Mouse (Mus musculus): ENCODE data around the gene Sipa1l3.

Gene Sipa1l3

DNA sequence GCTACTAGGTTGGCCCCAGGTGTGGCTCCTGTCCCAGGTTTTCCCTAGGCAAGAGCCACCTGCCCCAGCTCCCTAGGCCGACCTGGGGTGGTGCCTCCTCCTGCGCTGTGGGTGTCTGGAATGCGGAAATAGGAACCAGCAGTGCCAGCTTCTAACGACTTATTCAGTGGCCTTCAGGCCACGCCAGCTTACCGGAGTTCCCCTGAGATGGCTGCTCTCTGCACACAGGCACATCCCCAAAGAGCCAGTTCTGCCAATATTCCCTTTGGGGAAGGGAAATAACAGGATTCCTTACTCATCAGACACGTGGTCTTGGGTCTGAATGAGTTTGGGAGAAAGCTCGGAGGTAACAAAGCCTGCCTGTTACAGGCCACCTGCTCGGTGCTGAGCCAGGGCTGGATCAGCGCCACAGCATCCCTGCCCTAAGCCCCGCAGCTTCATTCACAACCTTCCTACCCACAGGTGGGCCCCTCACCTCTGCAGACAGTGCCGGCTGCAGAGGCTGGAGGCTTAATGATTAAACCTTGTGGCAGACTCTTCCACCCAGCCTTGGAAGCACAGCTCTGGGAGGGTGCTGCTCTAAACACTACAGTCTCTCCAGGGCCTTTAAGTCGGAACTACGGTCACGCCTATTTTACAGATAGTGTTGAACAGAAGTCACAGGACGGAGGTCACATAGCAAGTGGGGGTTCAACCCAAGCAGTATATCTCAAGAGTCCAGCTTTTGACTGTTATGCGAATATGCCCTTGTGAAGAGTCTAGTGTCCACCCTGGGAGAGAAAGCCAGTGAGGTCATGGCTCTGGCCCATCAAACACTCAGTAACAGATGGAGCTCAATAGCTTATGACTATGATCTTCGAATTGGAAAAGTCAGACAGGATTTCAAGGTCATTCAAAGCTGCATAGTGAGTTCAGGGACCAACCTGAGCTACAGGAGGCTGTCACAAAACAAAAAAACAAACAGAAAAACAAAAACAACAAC, 12.8 kb downstream of the Sipa1l3 start:
- DNase-seq (ENCODE audit: low spot score in 2 of 2), result no peak

DNA sequence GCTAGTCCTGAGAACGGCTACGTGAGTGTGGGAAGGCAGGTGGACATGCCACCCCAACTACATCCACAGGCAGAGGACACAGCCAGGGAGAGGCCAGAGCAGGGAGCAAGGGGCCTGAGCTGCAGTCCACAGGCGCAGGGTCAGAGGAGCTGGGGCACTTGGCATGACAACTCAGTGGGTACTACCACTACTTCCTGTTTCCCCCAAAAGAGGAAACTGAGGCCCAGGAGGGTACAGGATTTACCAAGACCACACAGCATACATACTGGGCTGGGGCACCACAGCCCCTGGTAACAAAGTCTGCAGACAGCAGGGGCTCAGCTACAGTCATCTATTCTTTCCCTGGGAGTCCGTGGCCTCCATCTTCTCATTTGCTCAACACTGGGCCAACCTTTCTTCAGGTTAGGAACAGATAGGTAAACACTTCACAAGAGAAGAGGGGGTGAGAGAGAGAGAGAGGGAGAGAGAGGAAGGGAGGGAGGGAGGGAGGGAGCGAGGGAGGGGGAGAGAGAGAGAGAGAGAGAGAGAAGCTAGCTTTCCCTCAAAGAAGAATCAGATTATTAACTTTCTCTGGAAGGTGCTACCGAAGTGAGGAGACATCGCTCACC, 13.7 kb downstream of the Sipa1l3 start:
- DNase-seq (ENCODE audit: low spot score in 2 of 2), result no peak

DNA sequence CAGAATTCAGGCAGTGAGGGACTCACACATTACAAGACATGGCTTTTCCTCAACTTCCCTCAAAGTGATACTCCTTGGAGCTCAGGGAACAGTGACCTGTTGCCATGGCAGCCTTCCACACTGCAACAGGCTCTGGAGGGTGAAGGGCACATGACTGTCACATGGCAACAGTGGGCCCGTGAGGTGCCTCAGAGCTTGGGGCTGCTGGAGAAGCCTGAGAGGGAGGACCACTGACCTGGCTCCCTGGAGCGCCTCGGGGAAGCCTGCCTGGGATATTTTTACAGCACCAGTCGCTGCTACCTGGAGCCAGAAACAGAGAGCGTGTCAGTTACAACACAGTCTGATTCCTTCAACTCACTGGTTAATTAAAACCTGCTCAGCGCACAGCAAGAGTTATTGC, 14.8 kb downstream of the Sipa1l3 start:
- no peak for DNase-seq (ENCODE audit: low spot score in 2 of 2)

DNA sequence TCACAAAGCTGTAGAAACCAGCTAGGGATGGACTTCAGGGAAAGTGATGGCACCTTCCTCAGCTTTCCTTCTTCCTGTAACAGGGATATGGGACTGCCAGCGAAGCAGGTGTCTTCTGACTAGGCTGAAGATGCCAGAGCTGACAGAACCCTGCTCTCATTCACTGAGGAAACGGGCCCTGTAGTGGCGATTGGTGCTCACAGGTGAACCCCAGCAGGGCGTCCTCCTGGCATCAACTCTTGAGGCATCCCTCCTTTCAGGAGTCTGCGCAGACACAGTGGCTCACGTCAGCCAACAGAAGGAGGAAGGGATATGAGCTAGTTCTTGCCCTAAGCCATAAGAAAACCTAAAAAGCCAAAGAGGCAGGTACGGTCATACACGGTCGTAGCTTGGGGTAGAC, 17.2 kb downstream of the Sipa1l3 start:
- DNase-seq (ENCODE audit: low spot score in 2 of 2), result no peak

DNA sequence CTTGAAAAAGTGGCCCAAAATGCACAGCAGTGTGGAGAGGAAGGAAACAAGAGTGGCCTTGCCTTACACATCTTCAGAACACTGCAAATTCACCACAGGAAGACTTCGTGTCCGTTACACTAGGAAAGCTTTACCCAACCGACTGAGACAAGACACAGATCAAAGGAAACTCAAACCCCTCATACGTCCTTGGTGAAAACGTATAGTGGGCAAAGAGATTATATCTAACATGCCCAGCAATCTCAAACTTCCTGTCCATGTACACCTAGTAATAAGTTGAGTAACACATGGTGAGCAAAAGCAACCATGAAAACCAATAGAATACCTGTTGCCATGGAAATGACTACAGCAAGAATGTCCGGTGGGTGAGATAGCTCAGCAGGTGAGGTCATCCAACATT, 19.4 kb downstream of the Sipa1l3 start:
- no peak for DNase-seq (ENCODE audit: low spot score in 2 of 2)

DNA sequence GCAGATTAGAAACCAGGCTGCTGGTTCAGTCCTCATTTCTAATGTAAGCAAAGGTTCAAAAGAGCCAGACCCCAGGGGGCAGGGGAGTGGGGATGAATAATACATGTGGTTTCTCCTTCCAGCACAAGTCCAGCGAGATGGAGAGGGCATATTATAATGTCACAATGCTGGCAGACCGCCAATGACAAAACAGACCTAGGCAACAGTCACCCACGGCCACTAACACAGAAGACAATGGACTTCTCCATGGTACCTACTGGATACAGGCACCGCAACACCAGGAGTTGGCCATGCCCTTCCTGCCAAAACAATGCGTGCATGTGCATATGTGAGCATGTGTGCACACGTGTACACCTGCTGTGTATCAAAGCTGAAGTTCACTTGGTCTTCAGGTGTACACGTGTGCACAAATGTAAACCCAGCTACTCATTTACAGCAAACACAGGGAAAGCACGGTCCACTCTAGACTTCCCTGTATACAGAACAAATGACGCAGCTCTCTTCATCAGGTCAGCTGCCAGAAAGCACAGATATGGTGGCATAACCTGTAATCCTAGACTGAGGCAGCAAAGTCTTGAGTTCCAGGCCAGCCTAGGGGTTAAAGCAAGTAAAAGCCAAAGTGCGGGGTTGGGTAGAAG, 21.4 kb downstream of the Sipa1l3 start:
- DNase-seq (ENCODE audit: low spot score in 2 of 2), result no peak

DNA sequence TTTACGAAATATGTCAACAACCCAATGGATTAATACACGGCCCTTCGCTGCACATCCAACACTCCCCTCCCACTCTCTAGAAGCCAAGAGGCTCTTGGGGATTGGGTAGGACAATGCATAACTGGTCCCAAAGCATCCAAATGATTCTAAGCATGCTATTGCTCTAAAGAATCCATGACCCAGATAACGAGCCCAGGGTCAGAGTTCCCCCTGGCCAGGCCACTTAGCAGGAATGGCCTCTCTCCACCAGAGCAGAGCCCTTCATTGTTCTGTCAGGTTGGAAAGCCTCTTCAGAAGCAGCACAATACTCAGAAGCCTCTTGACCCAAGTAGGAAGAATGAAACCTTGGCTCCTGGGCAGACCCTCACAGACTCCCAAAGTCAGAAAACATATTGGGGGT, 22.1 kb downstream of the Sipa1l3 start:
- DNase-seq (ENCODE audit: low spot score in 2 of 2), result no peak

DNA sequence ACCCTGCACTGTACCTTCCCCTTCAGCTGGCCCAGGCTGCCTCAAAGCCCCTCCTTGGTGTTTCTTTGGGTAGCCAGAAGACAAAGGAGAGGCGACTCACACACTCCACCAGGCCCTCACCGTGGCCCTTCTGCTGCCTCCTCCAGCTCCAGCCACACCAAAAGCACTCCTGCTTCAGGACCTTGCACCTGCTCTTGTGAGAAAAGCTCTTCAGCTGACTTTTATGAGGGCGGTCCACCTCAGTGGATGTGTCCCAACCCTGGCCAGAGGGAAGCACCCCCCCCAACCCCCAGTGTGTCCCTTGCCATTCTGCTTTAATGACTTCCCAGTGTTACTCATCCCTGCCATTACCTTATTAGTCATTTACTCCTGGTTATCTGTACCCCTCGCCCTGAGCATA, 22.6 kb downstream of the Sipa1l3 start:
- no peak for DNase-seq (ENCODE audit: low spot score in 2 of 2)

DNA sequence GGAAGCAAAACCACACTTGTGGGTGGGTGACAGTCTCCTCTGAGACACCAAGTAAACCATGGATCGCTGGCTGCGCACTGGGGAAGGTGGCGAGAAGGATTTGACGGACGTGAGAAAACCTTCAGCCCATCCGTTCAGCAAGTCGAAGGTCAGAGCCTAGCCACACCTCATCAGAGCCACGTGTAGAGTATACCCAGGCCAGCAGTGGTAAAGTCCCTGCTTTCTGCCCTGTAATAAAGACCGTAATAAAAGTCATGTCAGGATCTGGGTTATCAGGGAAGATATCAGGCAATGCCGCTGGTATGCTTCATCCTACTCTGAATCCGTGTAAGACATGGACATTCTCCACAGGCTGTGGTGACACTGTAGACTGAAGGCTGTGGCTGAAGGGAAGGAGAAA, 23.6 kb downstream of the Sipa1l3 start:
- no peak for DNase-seq (ENCODE audit: low spot score in 2 of 2)

DNA sequence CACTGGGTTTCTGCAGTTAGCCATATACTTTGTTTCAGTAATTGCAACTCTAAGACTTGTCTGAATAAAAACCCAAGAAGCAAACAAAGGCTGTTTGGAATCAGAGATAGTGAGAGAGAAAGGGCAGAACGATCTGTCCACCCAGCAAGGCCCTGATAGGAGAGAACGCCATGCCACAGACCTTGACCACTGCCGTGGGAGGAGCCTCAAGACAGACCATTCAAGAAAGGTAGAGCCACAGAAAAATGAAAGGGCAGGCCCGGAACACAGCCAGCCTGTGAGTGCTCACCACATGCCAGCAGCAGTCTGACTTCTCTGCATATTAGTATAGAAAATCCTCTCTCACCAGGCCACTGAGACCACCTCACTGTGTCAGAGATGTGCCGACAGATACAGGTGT, 24.4 kb downstream of the Sipa1l3 start:
- DNase-seq (ENCODE audit: low spot score in 2 of 2), result no peak

DNA sequence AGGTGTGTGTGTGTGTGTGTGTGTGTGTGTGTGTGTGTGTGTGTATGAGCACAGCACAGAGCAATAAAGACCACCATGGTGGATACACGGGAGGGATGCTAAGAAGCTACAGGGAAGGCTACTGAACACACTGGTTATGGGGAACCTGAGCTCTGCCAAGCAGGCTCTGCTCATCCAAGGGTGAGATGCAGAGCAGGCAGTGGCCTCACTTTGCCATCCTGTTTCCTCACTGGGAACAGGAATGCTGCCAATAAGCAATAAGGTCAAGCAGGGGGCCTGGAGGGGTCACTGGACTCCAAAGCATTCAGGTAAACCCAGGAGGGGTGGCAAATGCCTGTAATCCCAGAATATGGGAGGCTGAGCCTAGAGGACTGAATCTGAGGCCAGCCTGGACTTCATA, 25.4 kb downstream of the Sipa1l3 start:
- no peak for DNase-seq (ENCODE audit: low spot score in 2 of 2)

DNA sequence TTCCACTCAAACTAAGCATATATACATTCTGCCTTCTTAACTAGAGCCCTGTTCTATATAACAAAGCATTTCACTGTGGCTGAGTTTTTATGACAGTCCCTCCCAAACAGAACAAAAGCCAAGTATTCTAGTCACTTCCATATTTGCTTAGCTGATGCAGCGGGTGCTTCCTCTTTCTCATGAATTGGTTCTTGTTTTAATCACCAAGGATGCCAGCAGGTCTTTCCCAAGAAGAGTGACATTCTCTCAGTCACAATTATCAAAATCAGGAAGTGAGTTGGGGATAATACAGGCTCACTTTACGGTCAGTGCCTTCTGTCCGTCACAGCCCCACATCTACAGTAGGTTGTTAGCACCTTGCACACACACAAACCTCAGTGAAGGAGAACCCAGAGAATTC, 26.6 kb downstream of the Sipa1l3 start:
- DNase-seq (ENCODE audit: low spot score in 2 of 2), result no peak

DNA sequence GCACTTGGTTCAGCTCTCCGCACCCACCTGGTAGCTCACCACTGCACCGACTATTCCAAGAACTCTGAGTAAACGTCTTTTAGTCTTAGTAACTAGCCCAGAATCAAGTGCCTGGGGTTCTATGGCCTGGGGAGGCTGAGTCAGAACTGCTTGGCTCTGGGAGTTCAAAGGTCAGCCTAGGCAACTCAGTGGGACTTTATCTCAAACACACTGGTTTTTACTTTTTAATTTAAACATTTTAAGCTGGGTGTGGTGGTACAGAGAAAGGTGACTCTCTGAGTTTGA, 27.0 kb downstream of the Sipa1l3 start:
- no peak for DNase-seq (ENCODE audit: low spot score in 2 of 2)

DNA sequence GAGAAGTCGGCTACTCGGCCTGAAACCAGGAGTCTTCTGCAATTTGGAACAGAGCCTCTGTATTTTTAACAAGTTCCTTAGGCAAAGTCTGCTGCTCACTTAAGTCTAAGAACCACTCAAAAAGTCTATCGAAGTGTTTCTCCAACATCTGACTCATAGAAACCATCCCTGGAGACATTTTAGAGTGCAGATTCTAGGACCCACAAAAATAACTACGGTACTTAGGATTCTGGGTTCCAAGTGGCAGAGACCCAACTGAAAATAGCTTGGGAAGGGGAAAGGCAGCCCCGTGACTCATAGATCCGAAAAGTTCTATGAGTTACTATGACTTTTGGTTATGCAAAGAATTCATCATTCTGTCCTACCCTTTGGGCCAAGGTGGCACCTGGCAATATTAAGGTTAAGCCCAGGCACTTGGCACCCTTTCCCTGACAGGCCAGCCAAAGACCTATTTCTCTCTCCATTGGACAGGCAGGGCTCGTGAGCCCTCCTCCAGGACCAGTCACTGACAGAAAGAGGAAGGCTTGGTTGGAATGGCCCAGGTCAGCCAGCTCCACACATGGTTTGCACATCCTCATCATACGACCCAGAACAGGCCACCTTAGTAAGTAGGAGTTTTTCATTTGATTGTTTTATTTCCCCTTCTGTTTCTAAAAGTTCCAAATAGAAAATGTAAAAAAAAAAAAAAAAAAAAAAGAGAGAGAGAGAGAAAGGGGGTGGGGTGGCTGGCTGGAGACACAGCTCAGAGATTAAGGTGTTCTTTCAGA, 27.6 kb downstream of the Sipa1l3 start:
- DNase-seq (ENCODE audit: low spot score in 2 of 2), result no peak

DNA sequence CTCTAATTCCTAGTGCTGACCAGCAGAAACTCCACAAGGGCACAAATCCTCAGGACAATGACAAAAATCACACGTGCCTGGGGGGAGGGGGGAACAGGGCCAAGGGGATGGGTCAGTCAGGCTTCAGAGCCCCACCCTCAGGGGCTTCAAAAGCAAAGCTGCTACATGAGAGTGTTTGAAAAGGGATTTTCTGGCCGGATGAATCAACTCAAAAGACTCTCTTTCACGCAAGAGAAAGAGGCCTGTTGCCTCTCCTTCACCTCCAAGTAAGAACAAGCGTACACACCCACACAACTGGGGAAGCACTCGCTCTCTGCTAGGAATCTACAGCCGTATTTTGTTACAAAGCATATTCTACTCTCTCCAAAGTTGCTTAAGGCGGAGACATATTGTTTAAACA, 28.6 kb downstream of the Sipa1l3 start:
- DNase-seq (ENCODE audit: low spot score in 2 of 2), result no peak

DNA sequence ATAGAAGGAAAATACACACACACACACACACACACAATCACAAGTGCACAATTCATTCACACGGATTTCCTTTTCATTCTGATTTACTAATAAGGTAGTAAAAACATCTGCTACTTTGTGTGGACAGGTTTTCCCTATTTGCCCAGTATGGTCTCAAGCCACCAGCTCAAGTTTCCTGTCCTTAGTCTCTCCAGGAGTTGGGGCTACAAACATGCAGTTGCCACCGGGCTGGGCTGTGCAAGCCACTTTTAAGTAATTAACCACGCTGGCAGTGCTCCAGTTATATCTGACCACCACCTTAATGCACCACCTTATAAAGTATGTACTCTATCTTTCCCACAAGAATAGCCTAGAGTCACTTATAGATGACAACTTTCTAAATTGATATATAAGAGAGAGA, 29.1 kb downstream of the Sipa1l3 start:
- DNase-seq (ENCODE audit: low spot score in 2 of 2), result no peak

DNA sequence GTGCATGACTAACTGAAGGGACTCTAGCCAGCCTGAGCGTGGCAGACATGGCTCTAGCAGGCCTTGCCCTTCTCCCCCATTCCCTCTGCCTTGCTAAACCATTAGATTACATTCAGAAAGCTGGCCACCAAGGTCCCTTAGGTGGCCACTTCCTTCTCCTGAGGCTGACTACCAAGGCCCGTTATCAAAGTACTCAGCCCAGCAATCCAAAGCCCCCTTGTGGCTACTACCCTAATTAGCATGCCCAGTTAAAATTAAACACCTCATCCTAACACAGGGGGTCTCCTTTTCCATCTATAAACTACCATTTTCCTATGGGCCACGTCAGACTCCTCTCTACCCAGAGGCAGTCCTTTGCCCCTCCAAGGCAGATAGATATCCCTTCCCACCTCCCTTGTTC, 31.7 kb downstream of the Sipa1l3 start:
- no peak for DNase-seq (ENCODE audit: low spot score in 2 of 2)

DNA sequence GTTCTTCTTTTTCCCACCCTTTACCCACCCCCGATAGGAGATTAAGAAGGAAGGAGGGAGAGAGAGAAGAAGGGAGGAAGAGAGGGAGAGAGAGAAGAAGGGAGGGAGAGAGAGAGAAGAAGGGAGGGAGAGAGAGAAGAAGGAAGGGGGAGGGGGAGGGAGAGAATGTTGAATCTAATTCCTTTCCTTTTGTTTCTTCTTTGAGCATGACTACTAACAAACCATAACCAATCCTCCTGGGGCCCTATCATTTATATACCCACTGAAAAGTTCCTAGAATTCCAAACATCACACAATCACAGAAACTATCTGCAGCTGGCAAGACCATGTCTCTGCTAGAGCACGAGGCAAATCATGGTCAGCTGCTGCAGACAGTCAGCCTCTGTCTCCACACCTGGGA, 32.7 kb downstream of the Sipa1l3 start:
- no peak for DNase-seq (ENCODE audit: low spot score in 2 of 2)

DNA sequence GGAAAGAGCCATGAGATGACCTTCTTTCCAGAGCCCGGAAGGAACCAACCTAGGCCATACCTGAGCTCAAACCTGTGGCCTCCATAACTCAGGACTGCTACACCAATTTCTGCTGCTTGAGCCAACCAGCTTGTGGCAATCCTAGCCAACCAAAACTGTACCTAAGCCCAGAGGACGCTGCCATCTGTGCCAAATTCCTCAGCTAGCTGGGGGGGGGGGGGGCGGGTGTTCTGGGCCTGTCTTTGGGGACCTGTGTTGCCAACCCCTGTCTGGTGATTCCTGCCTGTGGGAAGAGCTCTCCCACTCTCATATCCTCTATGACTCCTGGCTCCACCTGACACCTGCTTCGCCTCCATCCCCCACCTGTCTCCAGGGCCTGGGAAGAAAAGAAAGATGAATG, 34.9 kb downstream of the Sipa1l3 start:
- no peak for DNase-seq (ENCODE audit: low spot score in 2 of 2)

DNA sequence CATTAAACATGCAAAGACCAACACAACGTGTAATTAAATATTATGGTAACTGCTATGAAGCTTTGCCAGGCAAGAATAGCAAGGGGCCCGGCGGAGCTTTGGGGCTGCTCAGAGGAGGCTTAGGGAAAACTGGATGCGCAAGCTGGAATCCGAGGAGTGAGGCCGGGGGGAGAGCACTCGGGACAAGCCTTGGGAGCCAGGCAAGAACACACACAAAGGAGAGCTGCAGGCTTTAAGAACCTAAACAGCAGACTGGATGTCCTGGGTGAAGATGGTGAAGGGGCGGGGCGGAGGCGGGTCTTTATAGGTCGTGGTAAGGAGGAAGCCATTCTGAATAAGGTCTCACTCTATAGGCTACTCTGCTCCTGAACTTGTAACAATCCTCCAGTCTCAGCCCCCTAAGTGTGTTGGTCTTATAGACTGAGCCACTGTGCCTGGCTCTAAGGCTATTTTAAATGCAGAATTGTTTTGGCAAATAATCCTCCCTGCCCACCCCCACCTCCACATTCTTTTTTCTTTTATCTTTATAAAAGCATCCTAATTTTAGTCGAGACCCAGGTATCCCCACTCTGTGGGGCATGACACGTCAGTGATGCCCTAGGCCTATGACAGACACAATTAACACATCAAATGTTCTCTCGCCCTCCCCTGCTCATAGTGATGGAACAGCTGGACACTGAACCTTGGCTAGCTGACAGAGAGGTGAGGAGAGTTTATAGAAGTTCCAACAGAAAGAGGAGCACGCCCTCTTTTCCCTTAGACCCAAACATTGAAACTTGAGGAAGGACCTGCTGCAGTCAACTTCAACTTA, 36.9 kb downstream of the Sipa1l3 start:
- no peak for DNase-seq (ENCODE audit: low spot score in 2 of 2)

DNA sequence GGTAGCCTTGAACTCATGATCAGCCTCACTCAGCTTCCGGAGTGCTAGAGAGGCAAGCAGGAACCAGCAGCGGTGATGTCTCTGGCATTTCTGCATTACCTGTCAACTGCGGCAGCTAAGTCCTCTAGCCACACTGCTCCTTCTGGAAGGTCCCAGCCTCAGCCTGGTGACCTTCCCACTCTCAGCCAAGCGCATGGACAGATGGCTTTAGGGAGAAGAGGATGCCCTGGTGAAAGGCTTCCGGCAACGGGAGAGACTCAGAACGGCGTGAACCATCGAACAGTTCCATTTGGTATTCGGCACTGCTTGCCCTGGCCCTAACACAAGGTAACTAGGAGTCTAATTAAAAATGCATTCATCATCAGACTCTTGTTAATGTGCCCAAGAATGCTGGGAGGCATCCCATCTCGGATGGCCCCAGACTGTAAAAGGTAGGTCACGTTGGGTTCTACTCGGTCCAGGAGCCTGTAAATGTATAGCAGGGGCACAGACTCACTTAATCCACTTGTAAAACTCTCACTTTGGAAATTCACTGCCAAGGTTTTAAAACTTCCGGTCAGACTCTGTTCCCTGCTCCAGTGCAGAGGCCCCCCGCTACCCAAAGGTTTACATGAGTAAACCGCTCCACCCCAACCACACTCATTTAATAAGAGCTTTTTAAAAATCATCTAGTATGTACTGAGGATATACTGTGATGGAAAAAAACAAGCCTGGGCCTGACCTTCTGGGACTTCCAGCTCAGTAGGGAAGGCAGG, 37.7 kb downstream of the Sipa1l3 start:
- no peak for DNase-seq (ENCODE audit: low spot score in 2 of 2)
